Mouse (Mus musculus) heart, embryonic 16.5 days (tissue): ENCODE measurements at regions not wholly inside any gene's neighbourhood (a gene's known extent, or its start where the extent isn't known, plus 50 kb on each side); places are given as distances from the start of the nearest gene placed in this dataset.

Experiments
- ATAC-seq: fragments of 200-750 bp; cut with Nextera tagmentation; replicated peaks from 2 replicates; pipeline ENCODE4 v1.8.0; 2017; ENCODE audit warnings: moderate number of reproducible peaks; ENCODE audit not compliant: insufficient read depth, low FRiP score; ENCODE audit errors: extremely low read depth
- H3K27ac ChIP-seq: fragments of 300-500 bp; sonication (generic); 2 replicates; pipeline ENCODE4 v1.5.1; 2014; ENCODE audit warnings: mild to moderate bottlenecking, low read length, control low read depth, moderate library complexity
- H3K27me3 ChIP-seq: fragments of 300-500 bp; sonication (generic); 2 replicates; pipeline ENCODE4 v1.6.1; 2014; ENCODE audit warnings: low read length, mixed read lengths; ENCODE audit not compliant: control insufficient read depth, insufficient read depth
- H3K36me3 ChIP-seq: fragments of 300-500 bp; sonication (generic); 2 replicates; pipeline ENCODE4 v1.6.1; 2014; ENCODE audit not compliant: control insufficient read depth, insufficient read depth
- H3K4me1 ChIP-seq: fragments of 300-500 bp; sonication (generic); 2 replicates; pipeline ENCODE4 v1.6.1; 2014; ENCODE audit warnings: low read length, mixed read lengths; ENCODE audit not compliant: control insufficient read depth, insufficient read depth
- H3K4me2 ChIP-seq: fragments of 300-500 bp; sonication (generic); 2 replicates; pipeline ENCODE4 v1.6.1; 2014; ENCODE audit warnings: low read depth, mild to moderate bottlenecking, control low read depth, low read length
- H3K4me3 ChIP-seq: fragments of 300-500 bp; sonication (generic); 2 replicates; pipeline ENCODE4 v1.5.1; 2014; ENCODE audit warnings: mild to moderate bottlenecking, control low read depth, low read length
- H3K9ac ChIP-seq: fragments of 300-500 bp; sonication (generic); 2 replicates; pipeline ENCODE4 v1.6.1; 2014; ENCODE audit warnings: low read length, control low read depth
- H3K9me3 ChIP-seq: fragments of 300-500 bp; sonication (generic); replicated peaks from 2 replicates; pipeline ENCODE4 v1.6.1; 2016; ENCODE audit warnings: low read length; ENCODE audit not compliant: control insufficient read depth
- WGBS: fragments of 180-500 bp; shearing (Covaris S2); extraction: QIAGEN DNeasy Blood & Tissue Kit; methylation state at CpG from one replicate; pipeline ENCODE4 v1.1.7; 2014; 5-methylcytosine and 5-hydroxymethylcytosine counted together

DNA sequence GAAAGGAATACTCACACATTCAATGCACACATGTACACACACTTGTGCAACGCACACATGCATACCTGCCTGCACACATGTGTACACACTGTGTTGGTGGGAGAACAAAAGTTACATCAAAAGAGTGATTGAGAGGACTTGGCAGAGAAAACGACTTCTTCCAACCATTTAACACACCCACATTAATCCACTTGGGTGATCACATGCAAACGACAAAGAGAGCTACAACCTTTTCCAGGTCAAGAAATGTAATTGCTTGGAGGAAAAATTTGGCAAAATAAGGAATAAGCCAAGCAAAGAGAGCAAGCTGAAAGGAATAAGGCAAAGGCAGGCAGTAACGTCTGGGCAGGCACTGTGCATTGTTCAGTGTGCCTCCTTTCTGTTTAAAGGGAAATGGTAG lies 67.3 kb downstream of the C1d start:
- H3K36me3 ChIP-seq, result no peaks in the 10 kb centered on the region
- no peak overlapping the region for H3K9ac ChIP-seq
- ATAC-seq, result no peak
- H3K27ac ChIP-seq, result no peak overlapping the region
- no peaks in the 10 kb centered on the region for H3K4me1 ChIP-seq
- no peaks in the 10 kb centered on the region for H3K9me3 ChIP-seq
- H3K27me3 ChIP-seq, result no peaks in the 10 kb centered on the region
- H3K4me3 ChIP-seq, result no peak overlapping the region
- no peak overlapping the region for H3K4me2 ChIP-seq
- WGBS, result 59% methylated on average over 4 of the region's 4 CpGs

- 71% methylated on average over 10 of the region's 10 CpGs for WGBS
- no peaks in the 10 kb centered on the region for H3K36me3 ChIP-seq
- no peaks in the 10 kb centered on the region for H3K27me3 ChIP-seq
- H3K4me2 ChIP-seq, result no peak overlapping the region
- H3K9ac ChIP-seq, result no peak overlapping the region
- no peaks in the 10 kb centered on the region for H3K9me3 ChIP-seq
- no peaks in the 10 kb centered on the region for H3K4me1 ChIP-seq
- no peak overlapping the region for H3K27ac ChIP-seq
- no peak for ATAC-seq
- H3K4me3 ChIP-seq, result no peak overlapping the region
Measured at GRCm38 (mm10) chr11:17325731-17326646, 68.6 kb downstream of the C1d start.

DNA sequence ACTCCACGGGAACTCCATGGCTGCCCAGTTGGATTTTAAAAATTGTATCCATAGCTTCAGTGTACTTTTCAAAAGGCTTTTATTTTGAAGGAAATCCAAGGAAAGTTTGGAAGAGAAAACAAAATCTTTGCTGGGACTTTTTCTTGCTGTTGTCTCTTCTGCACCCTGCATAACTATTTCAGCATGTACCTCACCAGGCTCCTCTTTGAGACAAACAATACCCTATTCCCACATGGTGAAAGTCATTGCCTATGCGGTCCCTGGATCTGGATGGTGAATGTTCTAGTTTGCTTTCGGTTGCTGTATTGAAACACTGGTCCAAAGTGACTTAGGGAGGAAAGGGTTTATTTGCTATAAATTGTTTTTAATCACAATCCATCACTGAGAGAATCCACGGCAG lies 69.3 kb downstream of the C1d start:
- no peak overlapping the region for H3K9ac ChIP-seq
- no peak for ATAC-seq
- no peaks in the 10 kb centered on the region for H3K9me3 ChIP-seq
- H3K27me3 ChIP-seq, result no peaks in the 10 kb centered on the region
- H3K27ac ChIP-seq, result no peak overlapping the region
- 72% methylated on average over 4 of the region's 4 CpGs for WGBS
- H3K4me3 ChIP-seq, result no peak overlapping the region
- H3K36me3 ChIP-seq, result no peaks in the 10 kb centered on the region
- H3K4me2 ChIP-seq, result no peak overlapping the region
- H3K4me1 ChIP-seq, result no peaks in the 10 kb centered on the region

DNA sequence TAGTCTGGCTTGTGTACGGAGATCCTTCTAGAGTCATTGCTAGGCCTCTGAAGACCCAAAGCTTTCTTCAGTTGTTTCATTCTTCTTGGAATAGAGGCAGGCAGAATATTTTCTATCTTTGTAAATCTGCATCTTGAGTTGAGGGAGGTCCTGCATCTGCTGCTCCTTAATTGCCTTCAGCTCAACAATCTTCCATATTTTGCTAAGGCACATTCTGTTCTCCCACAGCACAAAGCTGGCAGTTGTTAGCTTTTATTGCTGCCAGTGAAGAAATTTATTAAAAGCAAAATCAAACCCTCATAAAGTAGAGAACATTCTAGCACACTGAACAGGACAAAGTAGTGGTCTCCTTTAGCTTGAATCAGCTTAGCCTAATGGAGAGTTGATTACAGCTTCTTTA lies 94.1 kb downstream of the C1d start:
- H3K27ac ChIP-seq, result no peak overlapping the region
- no peak overlapping the region for H3K9ac ChIP-seq
- WGBS, result 86% methylated on average over 1 of the region's 1 CpGs
- H3K9me3 ChIP-seq, result no peaks in the 10 kb centered on the region
- H3K27me3 ChIP-seq, result no peaks in the 10 kb centered on the region
- H3K4me1 ChIP-seq, result no peaks in the 10 kb centered on the region
- ATAC-seq, result no peak
- H3K36me3 ChIP-seq, result no peaks in the 10 kb centered on the region
- H3K4me2 ChIP-seq, result no peak overlapping the region
- no peak overlapping the region for H3K4me3 ChIP-seq

- H3K27me3 ChIP-seq, result no peaks in the 10 kb centered on the region
- no peak overlapping the region for H3K9ac ChIP-seq
- H3K27ac ChIP-seq, result no peak overlapping the region
- H3K4me2 ChIP-seq, result no peak overlapping the region
- WGBS, result 65% methylated on average over 17 of the region's 17 CpGs
- ATAC-seq, result no peak
- H3K9me3 ChIP-seq, result no peaks in the 10 kb centered on the region
- no peaks in the 10 kb centered on the region for H3K36me3 ChIP-seq
- H3K4me3 ChIP-seq, result no peak overlapping the region
- H3K4me1 ChIP-seq, result no peaks in the 10 kb centered on the region
Measured at GRCm38 (mm10) chr11:17352148-17353130, 95.1 kb downstream of the C1d start.

GRCm38 (mm10) chr11:17359698-17360254 lies 102.4 kb downstream of the C1d start:
- Histone ChIP-seq H3K9ac (no peak overlapping the region), H3K36me3 (no peaks in the 10 kb centered on the region), H3K4me2 (no peak overlapping the region), H3K27me3 (no peaks in the 10 kb centered on the region), H3K4me3 (no peak overlapping the region), H3K27ac (no peak overlapping the region), H3K9me3 (no peaks in the 10 kb centered on the region), H3K4me1 (no peaks in the 10 kb centered on the region)
- no peak for ATAC-seq
- WGBS, result 79% methylated on average over 1 of the region's 1 CpGs

DNA sequence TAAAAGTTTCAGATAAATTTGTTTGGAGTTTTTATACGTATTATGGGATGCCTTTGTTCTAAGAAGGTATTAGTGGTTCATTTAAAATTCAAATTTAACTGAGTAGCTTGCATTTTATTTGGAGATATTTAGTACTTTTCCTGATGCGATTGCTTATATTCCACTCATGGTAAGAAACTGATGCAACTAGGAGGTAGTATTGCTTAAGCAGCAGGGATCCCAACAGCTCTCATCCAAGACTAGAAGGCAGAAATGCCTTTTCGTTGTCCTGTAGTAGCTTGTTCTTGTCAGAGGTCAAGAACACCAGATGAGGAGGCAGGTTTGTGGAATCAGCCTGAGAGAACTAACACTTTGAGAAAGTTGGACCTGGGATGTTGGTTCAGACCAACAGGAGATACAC lies 120.5 kb downstream of the C1d start:
- Histone ChIP-seq H3K4me3 (no peak overlapping the region), H3K9me3 (no peaks in the 10 kb centered on the region), H3K27me3 (no peaks in the 10 kb centered on the region), H3K9ac (no peak overlapping the region), H3K4me1 (no peaks in the 10 kb centered on the region), H3K4me2 (no peak overlapping the region), H3K36me3 (no peaks in the 10 kb centered on the region), H3K27ac (no peak overlapping the region)
- 71% methylated on average over 3 of the region's 3 CpGs for WGBS
- ATAC-seq, result no peak

GRCm38 (mm10) chr11:17386756-17387155 lies 129.4 kb downstream of the C1d start:
- Histone ChIP-seq H3K4me2 (no peak overlapping the region), H3K4me3 (no peak overlapping the region), H3K27me3 (no peaks in the 10 kb centered on the region), H3K36me3 (no peaks in the 10 kb centered on the region), H3K4me1 (no peaks in the 10 kb centered on the region), H3K9me3 (no peaks in the 10 kb centered on the region), H3K9ac (no peak overlapping the region), H3K27ac (no peak overlapping the region)
- ATAC-seq, result no peak
- 66% methylated on average over 3 of the region's 3 CpGs for WGBS
